Mouse (Mus musculus) midbrain, postnatal 0 days (tissue): Measurements from ENCODE around the gene Ptprn. TPM values are rescaled to one million over a fixed set of nuclear protein-coding genes. Genes with fewer than 3 reads are reported as not detected.
A peak's percentile ranks its signal among the peaks of the same experiment; 100 is the strongest.

Experiments
- ATAC-seq: fragments of 200-750 bp; cut with Nextera tagmentation; 2 replicates; pipeline ENCODE4 v1.8.0; 2017; ENCODE audit warnings: moderate number of reproducible peaks, mild to moderate bottlenecking, moderate TSS enrichment, moderate library complexity; ENCODE audit not compliant: low FRiP score
- DNase-seq: peaks from one replicate; pipeline ENCODE4 v3.0.0-alpha.2; 2015; ENCODE audit warnings: low spot score
- H3K27ac ChIP-seq: fragments of 300-500 bp; sonication (generic); 2 replicates; pipeline ENCODE4 v1.5.1; 2014; ENCODE audit warnings: low read depth, mild to moderate bottlenecking, low read length, mixed read lengths
- H3K27me3 ChIP-seq: fragments of 300-500 bp; sonication (generic); 2 replicates; pipeline ENCODE4 v1.6.1; 2014; ENCODE audit warnings: low read length, control low read depth, mixed read lengths; ENCODE audit not compliant: insufficient read depth
- H3K36me3 ChIP-seq: fragments of 300-500 bp; sonication (generic); 2 replicates; pipeline ENCODE4 v1.6.1; 2014; ENCODE audit warnings: low read length, control low read depth, mixed read lengths; ENCODE audit not compliant: insufficient read depth
- H3K4me1 ChIP-seq: fragments of 300-500 bp; sonication (generic); 2 replicates; pipeline ENCODE4 v1.6.1; 2014; ENCODE audit warnings: mild to moderate bottlenecking, control low read depth, antibody characterized with exemption, low read length, mixed read lengths; ENCODE audit not compliant: insufficient read depth
- H3K4me2 ChIP-seq: fragments of 300-500 bp; sonication (generic); 2 replicates; pipeline ENCODE4 v1.6.1; 2014; ENCODE audit warnings: low read depth, mild to moderate bottlenecking, low read length, mixed read lengths; ENCODE audit not compliant: poor library complexity, severe bottlenecking
- H3K4me3 ChIP-seq: fragments of 300-500 bp; sonication (generic); 2 replicates; pipeline ENCODE4 v1.5.1; 2014; ENCODE audit warnings: low read depth, mild to moderate bottlenecking, low read length, moderate library complexity
- H3K9ac ChIP-seq: fragments of 300-500 bp; sonication (generic); replicated peaks from 2 replicates; pipeline ENCODE4 v1.6.1; 2014; ENCODE audit warnings: mild to moderate bottlenecking, low read length, moderate library complexity, mixed read lengths; ENCODE audit not compliant: poor library complexity, severe bottlenecking
- H3K9me3 ChIP-seq: fragments of 300-500 bp; sonication (generic); 2 replicates; pipeline ENCODE4 v1.6.1; 2016; ENCODE audit warnings: low read length, control low read depth
- CTCF ChIP-seq: IDR thresholded peaks from 2 replicates; pipeline ENCODE4 v1.5.1; 2016; ENCODE audit warnings: antibody characterized with exemption, mild to moderate bottlenecking
- WGBS: fragments of 180-500 bp; shearing (Covaris S2); extraction: QIAGEN DNeasy Blood & Tissue Kit; methylation state at CpG from one replicate; pipeline ENCODE4 v1.1.7; 2014; 5-methylcytosine and 5-hydroxymethylcytosine counted together
- polyA plus RNA-seq: library from polyadenylated mRNA; unstranded; fragments of >200 nt; fragmentation: Nextera tagmentation; extraction: Ambion mirVana; gene quantifications from 2 replicates; pipeline ENCODE4 v1.2.1, GENCODE M21; 2015
- total RNA-seq: library from RNA; depleted of rRNA; stranded (reverse); fragments of >200 nt; gene quantifications from 2 replicates; pipeline ENCODE4 v1.2.3, GENCODE M21; 2014

Ptprn gene
- total and polyA plus RNA-seq, 2 experiments from 2014 or later = 51.4 to 127 TPM

DNA sequence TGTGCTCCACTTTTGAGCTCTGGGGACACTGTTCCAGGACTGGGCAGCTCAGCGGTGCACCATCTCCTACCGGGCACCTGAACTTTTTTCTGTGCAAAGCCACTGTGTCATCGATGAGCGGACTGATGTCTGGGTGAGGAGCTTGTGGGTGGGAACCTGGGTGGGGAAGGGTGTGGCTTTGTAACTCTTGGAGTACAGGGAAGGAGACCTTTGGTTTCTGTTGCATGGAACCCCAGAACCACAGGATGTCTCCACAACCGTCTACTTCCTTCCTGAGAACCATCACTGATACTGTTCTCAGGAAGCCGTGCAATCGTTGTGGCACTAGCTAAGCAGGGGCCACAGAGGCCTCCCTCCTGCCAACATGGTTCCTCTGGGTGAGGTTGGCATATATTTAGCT is 51.2 kb downstream of the Ptprn start:
- ATAC-seq (no peak), DNase-seq (no peak)
- Histone ChIP-seq H3K36me3 (peaks cover 26% of the 10 kb centered on the region), H3K27me3 (no peaks in the 10 kb centered on the region), H3K4me1 (peaks cover 19% of the 10 kb centered on the region), H3K27ac (no peak overlapping the region), H3K4me2 (no peak overlapping the region), H3K9me3 (no peaks in the 10 kb centered on the region), H3K9ac (no peak overlapping the region), H3K4me3 (no peak overlapping the region)
- 88% methylated on average over 7 of the region's 7 CpGs for WGBS
- TF ChIP-seq CTCF = no peak

DNA sequence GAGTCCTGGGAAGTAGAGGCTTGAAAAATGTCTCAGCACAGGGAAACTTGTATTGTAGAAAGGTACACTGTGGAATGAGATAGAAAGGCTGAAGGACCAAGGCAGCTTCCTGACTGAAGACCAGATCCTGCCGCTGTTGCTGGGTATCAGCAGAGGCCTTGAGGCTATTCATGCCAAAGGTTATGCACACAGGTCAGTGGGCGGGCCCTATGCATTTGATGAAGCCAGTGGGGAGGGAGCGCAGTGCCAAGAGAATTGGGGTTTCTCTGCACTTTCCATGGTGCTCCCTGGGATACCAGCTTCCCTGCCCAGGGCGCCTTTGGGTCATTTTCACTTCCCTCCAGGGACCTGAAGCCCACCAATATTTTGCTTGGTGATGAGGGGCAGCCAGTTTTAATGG is 51.8 kb downstream of the Ptprn start:
- H3K9ac ChIP-seq = no peak overlapping the region
- H3K4me1 ChIP-seq = peaks cover 19% of the 10 kb centered on the region
- no peak for TF ChIP-seq CTCF
- ATAC-seq = no peak
- H3K27me3 ChIP-seq = no peaks in the 10 kb centered on the region
- no peak overlapping the region for H3K4me3 ChIP-seq
- DNase-seq = no peak
- H3K27ac ChIP-seq = no peak overlapping the region
- WGBS = 86% methylated on average over 4 of the region's 4 CpGs
- H3K9me3 ChIP-seq = no peaks in the 10 kb centered on the region
- H3K4me2 ChIP-seq = no peak overlapping the region
- peaks cover 26% of the 10 kb centered on the region for H3K36me3 ChIP-seq

DNA sequence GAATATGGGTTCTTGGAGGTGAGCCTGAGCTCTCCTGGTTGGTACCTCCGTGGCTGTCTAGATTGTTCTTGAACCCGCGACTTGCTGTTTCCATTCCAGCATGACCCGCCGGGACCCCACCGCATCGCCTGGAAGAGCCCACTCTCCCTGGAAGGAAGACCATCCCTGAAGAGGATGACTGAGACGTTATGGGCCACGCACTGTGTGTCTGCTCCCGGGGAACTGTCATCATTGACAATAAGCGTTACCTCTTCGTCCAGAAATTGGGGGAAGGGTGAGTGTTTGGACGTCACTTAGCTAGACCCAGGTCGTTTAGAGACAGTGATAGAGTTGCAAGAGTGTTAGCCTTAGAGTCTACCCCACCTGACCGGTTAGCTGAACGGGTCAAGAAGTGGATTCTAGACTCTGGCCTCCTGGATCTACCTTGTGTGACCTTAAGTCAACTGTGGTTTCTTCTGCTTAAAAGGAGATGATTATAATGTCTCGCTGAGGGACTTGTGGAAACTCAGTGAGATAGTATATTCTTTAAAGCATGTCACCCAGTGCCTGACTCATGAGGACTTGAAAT is 53.1 kb downstream of the Ptprn start:
- H3K9me3 ChIP-seq = no peaks in the 10 kb centered on the region

DNA sequence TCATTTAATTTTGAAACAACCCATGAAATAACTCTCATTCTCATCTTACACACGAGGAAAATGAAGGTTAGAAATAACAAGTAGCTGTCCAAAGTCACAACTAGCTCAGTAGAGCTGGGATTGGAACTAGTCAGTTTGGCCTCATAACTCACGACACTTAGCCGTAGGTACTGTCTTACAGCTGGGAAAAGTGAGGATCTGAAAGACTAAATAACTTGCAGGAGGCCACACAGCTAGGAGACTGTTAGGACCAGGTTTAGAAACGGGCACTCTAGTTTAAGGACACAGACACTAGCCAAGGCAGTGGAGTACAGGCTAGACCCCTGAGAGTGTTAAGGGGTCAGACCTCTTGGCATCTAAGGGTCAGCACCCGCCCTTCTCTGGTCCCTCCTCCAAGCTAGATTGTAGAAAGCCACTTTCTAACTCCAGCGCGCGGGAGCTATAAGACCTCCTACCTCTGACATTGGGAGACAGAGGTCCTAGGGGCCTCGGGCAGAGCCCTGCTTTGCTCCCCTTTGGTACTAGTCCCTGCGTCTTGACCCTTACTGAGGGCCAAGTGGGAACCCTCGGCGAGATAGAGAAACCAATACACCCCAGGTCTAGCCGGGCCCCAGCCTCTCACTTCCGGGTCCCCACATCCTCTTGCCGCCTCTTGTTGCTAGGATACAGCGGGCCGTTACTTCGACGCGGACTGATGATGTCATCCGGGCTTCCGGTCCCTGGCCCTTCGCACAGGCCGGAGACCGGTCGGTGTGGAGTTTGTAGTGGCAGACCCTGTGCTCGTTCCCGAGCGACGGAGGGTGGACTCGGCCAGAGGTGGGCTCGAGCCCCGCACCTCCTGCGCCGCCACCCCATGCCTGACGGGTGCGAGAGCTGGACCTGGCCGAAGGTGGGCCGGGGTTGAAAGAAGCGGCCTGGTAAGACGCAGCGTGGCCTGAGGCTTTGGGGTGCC is 53.9 kb downstream of the Ptprn start, which contains the start of the genes Glb1l and Stk16:
Gene Glb1l (minus strand): TSS at position 678 of the 952 bp plus-strand sequence.
Gene Stk16 (plus strand): TSS at position 703 of the 952 bp plus-strand sequence.
- DNase-seq = peak; percentile 98
- TF ChIP-seq CTCF = no peak
- peak within 1 kb of the TSS; percentile 77 for H3K4me3 ChIP-seq

More for the DNA sequence above, 53.1 kb downstream of the Ptprn start:
- peaks cover 19% of the 10 kb centered on the region for H3K4me1 ChIP-seq
- ATAC-seq (0 out of 2 replicates have a peak, but pooled peaks have one; percentile 7), DNase-seq (no peak)
- H3K27ac ChIP-seq = peak overlapping the region; percentile 70
- peak overlapping the region; percentile 77 for H3K4me3 ChIP-seq
- no peaks in the 10 kb centered on the region for H3K27me3 ChIP-seq
- H3K36me3 ChIP-seq = peaks cover 26% of the 10 kb centered on the region
- no peak for TF ChIP-seq CTCF
- 14% methylated on average over 17 of the region's 17 CpGs for WGBS
- H3K9ac ChIP-seq = peak overlapping the region; percentile 80
- peak overlapping the region; percentile 90 for H3K4me2 ChIP-seq

DNA sequence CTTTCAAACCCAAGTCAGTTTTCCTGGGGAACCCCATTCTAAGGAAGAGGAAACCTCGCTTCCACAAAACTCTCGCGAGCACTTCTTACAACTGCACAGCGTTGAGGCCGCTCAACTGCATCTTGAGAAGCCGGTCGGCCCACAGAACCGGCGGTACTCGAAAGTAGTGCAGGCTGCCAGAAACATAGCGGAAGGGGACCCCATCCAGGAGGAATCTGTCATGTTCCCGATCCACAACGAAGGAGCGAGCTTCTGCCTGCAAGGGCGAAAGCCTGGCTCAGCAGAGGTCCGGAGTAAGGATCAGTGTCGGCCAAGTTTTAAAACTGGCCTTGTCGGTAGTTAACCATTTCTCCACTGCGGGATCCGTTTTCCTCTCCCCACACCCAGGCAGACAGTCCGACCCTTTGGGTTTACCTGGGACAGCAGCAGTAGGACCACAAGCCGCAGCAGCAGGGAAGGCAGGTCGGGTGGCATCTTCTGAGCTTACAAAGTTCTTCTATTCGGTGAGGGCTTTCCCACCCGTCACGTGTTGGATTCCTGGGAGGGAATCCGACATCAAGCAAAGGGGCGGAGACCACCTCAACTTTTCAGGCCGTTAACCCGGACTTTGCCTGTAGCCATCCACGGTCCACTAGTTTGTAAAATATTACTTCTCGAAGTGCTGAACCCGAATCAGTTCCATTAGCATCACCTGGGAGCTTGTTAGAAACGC is 55.2 kb downstream of the Ptprn start:
- peak overlapping the region; percentile 47 for H3K4me2 ChIP-seq
- peak overlapping the region; percentile 22 for H3K4me3 ChIP-seq
- ATAC-seq (no peak), DNase-seq (peak; percentile 28)
- no peaks in the 10 kb centered on the region for H3K27me3 ChIP-seq
- peak overlapping the region; percentile 48 for H3K9ac ChIP-seq
- TF ChIP-seq CTCF = no peak
- H3K9me3 ChIP-seq = no peaks in the 10 kb centered on the region
- WGBS = 12% methylated on average over 34 of the region's 34 CpGs
- no peak overlapping the region for H3K27ac ChIP-seq
- peaks cover 16% of the 10 kb centered on the region for H3K36me3 ChIP-seq
- H3K4me1 ChIP-seq = peaks cover 19% of the 10 kb centered on the region

More for the DNA sequence above, 53.9 kb downstream of the Ptprn start, which contains the start of the genes Glb1l and Stk16:
- H3K9me3 ChIP-seq = no peaks in the 10 kb centered on the region
- peak within 1 kb of the TSS; percentile 80 for H3K9ac ChIP-seq
- H3K27ac ChIP-seq = peak within 1 kb of the TSS; percentile 70
- ATAC-seq = peak; percentile 91
- peak within 1 kb of the TSS; percentile 90 for H3K4me2 ChIP-seq
- WGBS = 5% methylated on average over 42 of the region's 42 CpGs
- no peaks in the 10 kb centered on the region for H3K27me3 ChIP-seq
- peaks cover 26% of the 10 kb centered on the region for H3K36me3 ChIP-seq
- H3K4me1 ChIP-seq = peaks cover 19% of the 10 kb centered on the region
